Mouse (Mus musculus) ZHBTc4 (cell line): ENCODE results near the gene Sh3bp5.
A peak's percentile ranks its signal among the peaks of the same experiment; 100 is the strongest.

Experiments
- DNase-seq: peaks from one replicate; pipeline ENCODE4 v3.0.0-alpha.2; 2011; ENCODE audit warnings: low read depth, low spot score

Gene Sh3bp5

GRCm38 (mm10) chr14:31410123-31410724, 25.7 kb downstream of the Sh3bp5 start:
- no peak for DNase-seq

GRCm38 (mm10) chr14:31408666-31409065, 27.2 kb downstream of the Sh3bp5 start:
- no peak for DNase-seq

GRCm38 (mm10) chr14:31407911-31408604, 27.8 kb downstream of the Sh3bp5 start:
- no peak for DNase-seq

GRCm38 (mm10) chr14:31407208-31407607, 28.7 kb downstream of the Sh3bp5 start:
- no peak for DNase-seq

GRCm38 (mm10) chr14:31406154-31406810, 29.6 kb downstream of the Sh3bp5 start:
- no peak for DNase-seq

GRCm38 (mm10) chr14:31405652-31406051, 30.2 kb downstream of the Sh3bp5 start:
- DNase-seq, result no peak

- no peak for DNase-seq
These were observed 31.2 kb downstream of the Sh3bp5 start for GRCm38 (mm10) chr14:31404663-31405062.

GRCm38 (mm10) chr14:31403995-31404394, 31.9 kb downstream of the Sh3bp5 start:
- DNase-seq, result peak; percentile 36

GRCm38 (mm10) chr14:31403556-31403955, 32.3 kb downstream of the Sh3bp5 start:
- DNase-seq, result no peak

GRCm38 (mm10) chr14:31402693-31403092, 33.2 kb downstream of the Sh3bp5 start:
- no peak for DNase-seq

GRCm38 (mm10) chr14:31401918-31402427, 33.9 kb downstream of the Sh3bp5 start:
- DNase-seq, result no peak

- DNase-seq, result no peak
These were observed 35.0 kb downstream of the Sh3bp5 start for GRCm38 (mm10) chr14:31400896-31401295.

GRCm38 (mm10) chr14:31400246-31400645, 35.6 kb downstream of the Sh3bp5 start:
- DNase-seq, result no peak

GRCm38 (mm10) chr14:31399271-31399670, 36.6 kb downstream of the Sh3bp5 start:
- no peak for DNase-seq

- no peak for DNase-seq
These were observed 37.1 kb downstream of the Sh3bp5 start for GRCm38 (mm10) chr14:31398819-31399218.

GRCm38 (mm10) chr14:31397791-31398595, 37.9 kb downstream of the Sh3bp5 start:
- DNase-seq, result no peak

GRCm38 (mm10) chr14:31397353-31397752, 38.5 kb downstream of the Sh3bp5 start:
- DNase-seq, result no peak

- DNase-seq, result no peak
These were observed 39.5 kb downstream of the Sh3bp5 start for GRCm38 (mm10) chr14:31396428-31396827.

- DNase-seq, result peak; percentile 35
These were observed 40.2 kb downstream of the Sh3bp5 start for GRCm38 (mm10) chr14:31395629-31396199.

- DNase-seq, result peak; percentile 66
These were observed 40.9 kb downstream of the Sh3bp5 start for GRCm38 (mm10) chr14:31394822-31395532.
